Mouse (Mus musculus) hindbrain, embryonic 14.5 days (tissue): ENCODE measurements around the gene Gstt4. TPM values are rescaled to one million over a fixed set of nuclear protein-coding genes. Genes with fewer than 3 reads are reported as not detected.
"Not testable (repeated sequence)": the region's sequence is repeated elsewhere in the genome, so short reads cannot be mapped to it uniquely, and the experiment has no call there.

ENCODE experiments used
- ATAC-seq: fragments of 200-750 bp; cut with Nextera tagmentation; 2 replicates; pipeline ENCODE4 v1.8.0; 2017; ENCODE audit warnings: moderate number of reproducible peaks, mild to moderate bottlenecking, moderate TSS enrichment, moderate library complexity; ENCODE audit not compliant: low FRiP score
- DNase-seq: peaks from one replicate; pipeline ENCODE4 v3.0.0-alpha.2; 2015; ENCODE audit warnings: low spot score
- H3K27ac ChIP-seq: fragments of 300-500 bp; sonication (generic); 2 replicates; pipeline ENCODE4 v1.5.1; 2014; ENCODE audit warnings: mild to moderate bottlenecking, moderate library complexity
- H3K27me3 ChIP-seq: fragments of 300-500 bp; sonication (generic); 2 replicates; pipeline ENCODE4 v1.6.1; 2014; ENCODE audit warnings: mild to moderate bottlenecking, low read length, mixed read lengths; ENCODE audit not compliant: control insufficient read depth, insufficient read depth
- H3K36me3 ChIP-seq: fragments of 300-500 bp; sonication (generic); replicated peaks from 2 replicates; pipeline ENCODE4 v1.6.1; 2014; ENCODE audit not compliant: control insufficient read depth, insufficient read depth
- H3K4me1 ChIP-seq: fragments of 300-500 bp; sonication (generic); replicated peaks from 2 replicates; pipeline ENCODE4 v1.6.1; 2014; ENCODE audit warnings: antibody characterized with exemption, low read length, mixed read lengths; ENCODE audit not compliant: control insufficient read depth, insufficient read depth
- H3K4me2 ChIP-seq: fragments of 300-500 bp; sonication (generic); replicated peaks from 2 replicates; pipeline ENCODE4 v1.6.1; 2014; ENCODE audit warnings: mild to moderate bottlenecking, moderate library complexity
- H3K4me3 ChIP-seq: fragments of 300-500 bp; sonication (generic); replicated peaks from 2 replicates; pipeline ENCODE4 v1.5.1; 2014; ENCODE audit warnings: mild to moderate bottlenecking, low read length
- H3K9ac ChIP-seq: fragments of 300-500 bp; sonication (generic); 2 replicates; pipeline ENCODE4 v1.6.1; 2014
- H3K9me3 ChIP-seq: fragments of 300-500 bp; sonication (generic); 2 replicates; pipeline ENCODE4 v1.6.1; 2016; ENCODE audit warnings: low read length; ENCODE audit not compliant: control insufficient read depth
- WGBS: fragments of 180-500 bp; shearing (Covaris S2); extraction: QIAGEN DNeasy Blood & Tissue Kit; methylation state at CpG from one replicate; pipeline ENCODE4 v1.1.7; 2014; 5-methylcytosine and 5-hydroxymethylcytosine counted together
- polyA plus RNA-seq: library from polyadenylated mRNA; unstranded; fragments of >200 nt; fragmentation: Nextera tagmentation; extraction: Ambion mirVana; gene quantifications from 2 replicates; pipeline ENCODE4 v1.2.1, GENCODE M21; 2014

Gstt4 gene
- not detected in 2 replicates for polyA plus RNA-seq

DNA sequence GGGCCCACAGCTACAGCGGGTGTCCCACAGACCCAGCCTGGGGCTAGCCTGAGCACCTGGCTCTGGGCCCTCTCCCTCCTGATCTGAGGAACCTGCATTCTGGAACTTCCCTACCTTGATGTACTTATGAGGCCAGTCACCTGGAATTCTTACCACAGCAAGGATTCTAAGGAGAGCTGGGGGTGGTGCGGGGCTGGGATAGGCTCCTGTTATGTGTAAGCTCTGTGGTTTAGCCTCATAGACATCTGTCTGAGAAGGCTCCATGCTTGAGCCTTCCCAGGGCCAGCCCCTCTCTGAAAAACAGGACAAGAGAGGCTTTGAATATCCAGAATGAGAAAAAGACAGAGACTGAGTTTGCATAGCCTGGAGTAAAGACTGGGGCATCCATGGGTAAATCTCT is at the start of gene Gstt4:
Gstt4 (minus strand) TSS at position 101 of the 400 bp plus-strand sequence.
- 95% methylated on average over 2 of the region's 2 CpGs for WGBS

DNA sequence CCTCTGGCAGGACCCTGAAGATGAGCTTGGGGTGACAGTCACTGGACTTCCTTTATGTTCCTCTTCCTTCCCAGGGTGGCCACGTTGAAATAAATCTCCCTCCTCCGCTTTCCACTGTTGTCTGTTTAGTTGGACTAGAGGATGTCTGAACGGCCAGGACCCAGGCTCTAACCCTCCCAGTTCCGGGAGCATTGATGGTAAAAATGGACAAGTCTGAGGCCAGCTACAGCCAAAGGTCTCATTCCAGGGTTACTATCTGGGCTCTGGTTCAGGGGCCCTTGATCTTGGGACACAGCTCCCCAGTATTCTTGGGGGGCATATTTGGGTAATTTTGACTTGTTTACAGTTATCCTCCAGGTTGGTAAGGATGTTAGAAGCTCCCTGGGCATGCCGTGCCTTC is 39.2 kb upstream of the Gstt4 start:
- no peak for DNase-seq
- Histone ChIP-seq H3K9me3 (no peaks in the 10 kb centered on the region), H3K9ac (no peak overlapping the region), H3K27ac (no peak overlapping the region), H3K4me2 (no peak overlapping the region), H3K36me3 (peaks cover 16% of the 10 kb centered on the region), H3K4me1 (peaks cover 21% of the 10 kb centered on the region), H3K27me3 (no peaks in the 10 kb centered on the region), H3K4me3 (no peak overlapping the region)
- 61% methylated on average over 5 of the region's 5 CpGs for WGBS
- ATAC-seq: no peak

More for the DNA sequence above, at the start of gene Gstt4:
- DNase-seq (no peak), ATAC-seq (no peak)
- Histone ChIP-seq H3K4me2 (no peak within 1 kb of the TSS), H3K4me3 (no peak within 1 kb of the TSS), H3K9me3 (no peaks in the 10 kb centered on the region), H3K36me3 (no peaks in the 10 kb centered on the region), H3K27ac (no peak within 1 kb of the TSS), H3K4me1 (no peaks in the 10 kb centered on the region), H3K9ac (no peak within 1 kb of the TSS), H3K27me3 (no peaks in the 10 kb centered on the region)

DNA sequence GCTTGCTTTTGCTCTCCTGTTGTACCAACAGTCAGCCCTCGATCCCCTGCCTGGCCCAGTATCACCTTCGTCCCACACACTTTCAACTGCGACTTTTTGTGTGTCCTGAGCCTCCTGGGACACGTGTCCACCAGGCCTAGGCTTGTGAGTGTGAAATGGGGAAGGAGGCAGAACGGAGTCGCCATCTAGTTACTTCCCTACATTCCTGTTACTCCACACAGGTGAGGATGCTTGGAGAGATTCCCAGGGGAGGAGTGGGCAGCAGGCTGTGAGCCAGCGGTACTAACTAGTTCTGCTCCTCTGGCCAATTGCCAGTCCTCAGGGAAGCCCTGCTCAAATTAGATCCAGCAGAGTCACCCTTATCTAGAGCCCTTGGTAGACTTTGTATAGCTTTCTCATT is 38.4 kb upstream of the Gstt4 start:
- Histone ChIP-seq H3K36me3 (peaks cover 16% of the 10 kb centered on the region), H3K4me3 (peak overlapping the region; percentile 70; the same call in 1 of the 2 replicates), H3K4me1 (peaks cover 21% of the 10 kb centered on the region), H3K27me3 (no peaks in the 10 kb centered on the region), H3K4me2 (peak overlapping the region; percentile 68), H3K9me3 (no peaks in the 10 kb centered on the region), H3K27ac (peak overlapping the region; percentile 97), H3K9ac (peak overlapping the region; percentile 90; the same call in 1 of the 2 replicates)
- DNase-seq (peak; percentile 33), ATAC-seq (no peak)
- 26% methylated on average over 7 of the region's 7 CpGs for WGBS

DNA sequence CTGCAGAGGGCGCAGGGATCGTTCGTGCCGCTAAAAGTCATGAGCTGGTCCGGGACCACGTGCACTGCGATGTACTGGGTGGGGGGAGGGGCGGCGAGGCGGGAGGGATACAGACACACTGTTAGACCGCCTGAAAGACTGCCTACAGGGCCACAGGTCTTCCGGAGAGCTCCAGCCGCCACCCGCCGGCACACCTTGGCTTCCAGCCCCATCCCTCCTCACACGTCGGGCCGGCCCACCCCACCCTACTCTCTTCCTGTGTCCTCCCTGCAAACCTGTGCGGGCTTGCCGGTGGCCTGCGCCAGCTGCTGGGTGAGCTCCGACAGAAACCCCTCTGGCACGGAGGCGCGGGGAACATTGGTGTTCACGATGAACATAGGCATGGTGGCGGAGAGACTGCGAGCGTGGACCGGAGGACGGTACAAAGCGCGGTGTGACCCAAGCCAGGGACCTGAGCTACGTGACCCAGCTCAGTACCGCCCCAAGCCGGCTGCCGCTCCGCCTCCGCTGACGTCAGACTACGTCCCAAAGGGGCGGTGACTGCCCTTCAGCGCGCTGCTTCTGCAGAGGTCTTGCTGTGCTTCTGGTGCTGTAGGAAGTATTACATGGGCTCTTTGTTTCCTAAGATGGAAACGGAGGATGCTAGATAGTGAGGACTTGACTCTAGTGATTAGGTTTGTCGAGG is 37.6 kb upstream of the Gstt4 start, which contains the start of gene Mif:
Mif (minus strand) TSS at position 455 of the 685 bp plus-strand sequence.
- 2% methylated on average over 35 of the region's 46 CpGs for WGBS
- H3K27ac ChIP-seq: peak within 1 kb of the TSS; percentile 97
- ATAC-seq (peak; percentile 96), DNase-seq (peak; percentile 96)
- not testable (repeated sequence) for H3K9me3 ChIP-seq, H3K27me3 ChIP-seq
- H3K4me1 ChIP-seq: peaks cover 21% of the 10 kb centered on the region
- H3K36me3 ChIP-seq: peaks cover 16% of the 10 kb centered on the region
- H3K4me3 ChIP-seq: peak within 1 kb of the TSS; percentile 70
- H3K9ac ChIP-seq: peak within 1 kb of the TSS; percentile 90
- H3K4me2 ChIP-seq: peak within 1 kb of the TSS; percentile 68

DNA sequence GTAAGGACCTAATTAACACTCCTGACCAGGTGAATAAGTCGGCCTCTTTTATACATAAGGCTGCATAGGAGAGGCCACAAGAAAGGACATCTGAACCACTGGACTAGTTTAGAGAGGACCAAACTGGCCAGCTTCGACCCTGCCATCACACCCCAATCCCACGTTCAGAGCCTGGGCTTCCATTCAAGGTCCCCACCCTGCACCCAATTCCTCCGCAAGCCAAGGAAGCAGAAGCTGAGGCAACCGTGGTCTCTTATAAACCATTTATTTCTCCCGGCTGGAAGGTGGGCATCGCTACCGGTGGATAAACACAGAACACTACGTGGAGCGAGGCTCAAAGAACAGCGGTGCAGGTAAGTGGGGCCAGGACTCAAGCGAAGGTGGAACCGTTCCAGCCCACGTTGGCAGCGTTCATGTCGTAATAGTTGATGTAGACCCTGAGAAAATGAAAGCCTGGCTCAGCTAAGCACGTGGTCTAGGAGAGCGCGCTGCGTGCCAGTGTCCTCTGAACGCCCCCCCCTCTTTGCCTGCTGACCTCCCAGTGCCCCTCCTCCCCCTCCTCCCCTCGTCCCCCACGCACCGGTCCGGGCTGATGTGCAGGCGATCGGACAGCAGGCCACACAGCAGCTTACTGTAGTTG is 36.9 kb upstream of the Gstt4 start:
- no peaks in the 10 kb centered on the region for H3K27me3 ChIP-seq
- peak overlapping the region; percentile 68 for H3K4me2 ChIP-seq
- H3K36me3 ChIP-seq: peaks cover 16% of the 10 kb centered on the region
- H3K9me3 ChIP-seq: no peaks in the 10 kb centered on the region
- WGBS: 3% methylated on average over 26 of the region's 27 CpGs
- peak; percentile 58 for DNase-seq
- peaks cover 21% of the 10 kb centered on the region for H3K4me1 ChIP-seq
- H3K27ac ChIP-seq: peak overlapping the region; percentile 97
- H3K9ac ChIP-seq: peak overlapping the region; percentile 90
- peak overlapping the region; percentile 70 for H3K4me3 ChIP-seq
- peak; percentile 82 for ATAC-seq

DNA sequence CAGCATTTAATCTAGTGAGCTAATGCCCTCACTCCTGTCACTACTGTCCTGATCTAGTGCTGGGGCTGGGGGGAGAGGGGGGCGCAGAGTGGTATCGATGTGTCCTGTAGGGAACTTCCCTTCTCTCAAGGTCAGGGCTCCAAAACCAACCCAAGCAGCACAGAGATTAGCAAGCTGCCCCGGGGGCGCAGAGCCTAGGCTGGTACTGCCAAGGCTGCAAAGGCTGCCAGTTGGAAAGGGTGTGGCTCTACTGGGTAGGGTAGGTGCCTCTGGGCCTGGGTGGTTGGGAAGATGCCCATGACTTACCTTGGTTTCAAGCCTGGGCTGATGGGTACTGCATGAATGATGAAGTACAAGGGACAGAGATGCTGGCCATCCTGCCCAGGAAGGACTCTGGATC is 35.3 kb upstream of the Gstt4 start:
- Histone ChIP-seq H3K4me3 (no peak overlapping the region), H3K36me3 (peaks cover 16% of the 10 kb centered on the region), H3K27ac (no peak overlapping the region), H3K9me3 (no peaks in the 10 kb centered on the region), H3K27me3 (no peaks in the 10 kb centered on the region), H3K4me2 (no peak overlapping the region), H3K9ac (no peak overlapping the region), H3K4me1 (peaks cover 21% of the 10 kb centered on the region)
- ATAC-seq (no peak), DNase-seq (no peak)
- 97% methylated on average over 4 of the region's 4 CpGs for WGBS

DNA sequence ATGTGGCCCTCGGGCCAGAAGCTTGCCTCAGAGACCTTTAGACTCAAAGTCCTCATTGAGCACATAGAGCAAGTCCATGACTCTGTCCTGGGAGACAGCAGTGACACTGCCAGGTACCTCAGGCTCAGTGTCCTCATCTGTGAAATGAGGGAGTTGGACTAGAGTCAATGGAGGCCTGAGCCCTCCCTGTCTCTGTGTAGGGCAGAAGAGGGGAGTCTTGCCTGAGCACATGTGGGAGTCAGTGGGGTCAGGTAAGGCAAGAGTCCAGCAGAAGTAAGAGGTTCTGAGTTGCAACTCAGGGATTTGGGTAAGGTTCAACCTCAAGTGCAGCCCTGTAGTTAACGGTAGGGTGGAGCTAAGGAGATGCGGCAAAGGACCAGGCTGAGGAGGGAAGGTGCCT is 34.6 kb upstream of the Gstt4 start:
- Histone ChIP-seq H3K4me1 (peaks cover 21% of the 10 kb centered on the region), H3K9ac (no peak overlapping the region), H3K4me3 (no peak overlapping the region), H3K36me3 (peaks cover 16% of the 10 kb centered on the region), H3K27me3 (no peaks in the 10 kb centered on the region), H3K4me2 (no peak overlapping the region), H3K9me3 (no peaks in the 10 kb centered on the region), H3K27ac (no peak overlapping the region)
- ATAC-seq (no peak), DNase-seq (no peak)
- 89% methylated on average over 3 of the region's 3 CpGs for WGBS

DNA sequence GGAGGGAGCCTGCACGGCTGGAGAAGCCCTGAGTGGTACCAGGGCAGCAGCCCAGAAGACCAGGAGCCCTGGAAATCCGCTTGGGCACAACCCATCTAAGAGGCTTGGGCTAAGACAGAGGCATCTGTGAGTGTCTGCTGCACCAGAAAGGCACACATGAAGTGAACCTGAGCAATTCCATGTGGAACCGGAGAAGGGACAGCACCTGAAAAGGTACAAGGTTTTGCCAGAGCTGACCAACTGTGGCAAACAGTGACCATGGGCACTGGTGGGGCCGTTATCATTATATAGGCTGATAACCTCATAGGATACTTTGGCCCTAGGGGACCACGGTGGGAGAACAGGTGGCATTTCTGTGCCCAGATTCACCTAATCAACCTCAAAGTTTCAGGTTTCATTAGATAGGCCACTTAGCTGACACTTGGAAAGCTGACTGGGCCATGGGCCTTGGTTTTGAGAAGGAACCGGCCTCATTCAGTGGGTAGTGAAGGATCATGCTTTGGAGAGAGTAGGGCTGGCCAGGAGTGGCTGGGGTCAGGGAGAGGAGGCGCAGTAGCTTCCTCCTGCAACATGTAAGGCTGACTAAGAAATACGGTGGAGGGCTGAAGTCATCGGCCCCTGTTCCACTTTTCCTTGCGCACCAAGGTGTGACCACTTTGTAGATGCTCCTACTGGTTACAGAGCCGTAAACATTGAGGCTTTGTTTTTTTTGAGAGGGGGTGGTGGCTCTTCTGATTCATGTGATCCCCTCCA is 34.0 kb upstream of the Gstt4 start:
- no peak overlapping the region for H3K4me3 ChIP-seq
- H3K27me3 ChIP-seq: no peaks in the 10 kb centered on the region
- H3K4me1 ChIP-seq: peaks cover 27% of the 10 kb centered on the region
- no peak overlapping the region for H3K27ac ChIP-seq
- H3K4me2 ChIP-seq: no peak overlapping the region
- H3K9me3 ChIP-seq: no peaks in the 10 kb centered on the region
- DNase-seq (no peak), ATAC-seq (no peak)
- 87% methylated on average over 11 of the region's 11 CpGs for WGBS
- peaks cover 16% of the 10 kb centered on the region for H3K36me3 ChIP-seq
- H3K9ac ChIP-seq: no peak overlapping the region

DNA sequence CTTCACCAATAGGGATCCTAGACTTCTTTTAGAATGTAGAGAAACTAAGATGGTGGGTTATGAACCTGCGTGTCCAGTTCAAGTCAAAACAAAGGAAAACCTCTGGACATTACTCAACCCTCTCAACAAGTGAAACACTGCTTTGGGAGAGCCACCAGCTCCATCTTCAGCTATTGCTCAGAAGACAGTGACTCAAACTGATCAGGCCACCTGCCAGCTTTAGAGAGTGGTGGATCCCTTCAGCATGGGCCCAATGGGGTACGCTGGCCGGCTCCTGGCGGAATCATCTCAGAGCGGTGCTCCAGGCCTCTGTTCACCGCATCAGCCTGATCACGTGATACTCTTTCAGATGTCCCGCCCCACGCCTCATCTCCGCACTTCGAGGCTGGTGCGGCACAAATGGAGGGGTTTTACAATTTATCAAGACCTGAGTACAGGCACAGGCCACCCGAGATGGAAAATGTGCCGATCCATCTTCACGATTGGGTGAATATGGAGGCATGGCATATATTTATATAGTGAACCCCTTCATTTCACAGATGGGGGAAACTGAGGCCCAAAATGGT is 33.2 kb upstream of the Gstt4 start:
- Histone ChIP-seq H3K27me3 (no peaks in the 10 kb centered on the region), H3K27ac (no peak overlapping the region), H3K4me1 (peaks cover 25% of the 10 kb centered on the region), H3K9me3 (no peaks in the 10 kb centered on the region), H3K4me3 (no peak overlapping the region), H3K9ac (no peak overlapping the region), H3K4me2 (no peak overlapping the region), H3K36me3 (peaks cover 16% of the 10 kb centered on the region)
- ATAC-seq: no peak
- DNase-seq: no peak
- WGBS: 87% methylated on average over 15 of the region's 15 CpGs
